Mouse (Mus musculus) Patski (cell line): Measurements from ENCODE around the gene Ush2a. TPM values are rescaled to one million over a fixed set of nuclear protein-coding genes. Genes with fewer than 3 reads are reported as not detected.

Source experiments
- ATAC-seq: fragments of 100-300 bp; one replicate; pipeline ENCODE4 v1.8.0; 2021
- CTCF ChIA-PET: fragments of 350-600 bp; sonication (Branson Sonifier 250); formaldehyde crosslinking; loops from one replicate; lab custom pipeline; 2022; ENCODE audit warnings: inconsistent platforms; lab: Charles Lee
- POLR2A ChIA-PET: fragments of 350-600 bp; sonication (Branson Sonifier 250); formaldehyde crosslinking; loops from one replicate; lab custom pipeline; 2022; ENCODE audit warnings: antibody characterized with exemption, inconsistent platforms; lab: Charles Lee
- DNase-seq: peaks from one replicate; pipeline ENCODE4 v3.0.0-alpha.2; 2011; ENCODE audit warnings: low read depth, low spot score
- H3K27me3 ChIP-seq: fragments of 371-371 bp; one replicate; pipeline ENCODE4 v1.5.1; 2021
- CTCF ChIP-seq: fragments of 100-300 bp; IDR thresholded peaks from one replicate; pipeline ENCODE4 v1.5.1; 2021
- in situ Hi-C: fragments of 300-500 bp; cut with MboI; formaldehyde crosslinking; loops from 3 replicates; pipeline ENCODE4 v1.11.1; 2018; ENCODE audit warnings: low pct_unique_long_range_greater_than_20kb, mixed read lengths
- polyA plus RNA-seq: library from polyadenylated mRNA; unstranded; gene quantifications from one replicate; pipeline ENCODE4 v1.2.3, GENCODE M21; 2021

Ush2a gene
- polyA plus RNA-seq, 1 experiment from 2014 or later: not detected

GRCm38 (mm10) chr1:188830527-188831407 lies 568.9 kb downstream of the Ush2a start:
- peaks cover 9% of the 10 kb centered on the region for H3K27me3 ChIP-seq
- DNase-seq: no peak
- ATAC-seq: no peak
- POLR2A ChIA-PET: no interaction called here
- CTCF ChIA-PET: no interaction called here
- in situ Hi-C loops: no loop called here
- no peak for TF ChIP-seq CTCF

GRCm38 (mm10) chr1:188833906-188834305 lies 572.1 kb downstream of the Ush2a start:
- ChIA-PET CTCF (no interaction called here), POLR2A (no interaction called here)
- ATAC-seq (no peak), DNase-seq (no peak)
- in situ Hi-C loops: no loop called here
- H3K27me3 ChIP-seq: peaks cover 9% of the 10 kb centered on the region
- TF ChIP-seq CTCF: no peak

- in situ Hi-C loops: no loop called here
Measured at GRCm38 (mm10) chr1:188834770-188835169, 572.9 kb downstream of the Ush2a start.

GRCm38 (mm10) chr1:188837613-188838295 lies 575.9 kb downstream of the Ush2a start:
- ATAC-seq (no peak), DNase-seq (no peak)
- peaks cover 9% of the 10 kb centered on the region for H3K27me3 ChIP-seq
- in situ Hi-C loops: no loop called here
- no peak for TF ChIP-seq CTCF
- ChIA-PET CTCF (no interaction called here), POLR2A (interaction anchor here (0.5 kb wide), 1 partner anchor 11 kb away, joined by 3 read pairs; no protein-coding TSS in a partner anchor)

More at GRCm38 (mm10) chr1:188834770-188835169, 572.9 kb downstream of the Ush2a start:
- POLR2A ChIA-PET: no interaction called here
- CTCF ChIA-PET: no interaction called here
- peaks cover 9% of the 10 kb centered on the region for H3K27me3 ChIP-seq
- TF ChIP-seq CTCF: no peak
- ATAC-seq (no peak), DNase-seq (no peak)

- H3K27me3 ChIP-seq: no peaks in the 10 kb centered on the region
- TF ChIP-seq CTCF: no peak
- ATAC-seq (no peak), DNase-seq (no peak)
- in situ Hi-C loops: no loop called here
- ChIA-PET CTCF (no interaction called here), POLR2A (no interaction called here)
Measured at GRCm38 (mm10) chr1:188847242-188847641, 585.4 kb downstream of the Ush2a start.

- in situ Hi-C loops: no loop called here
- ATAC-seq (no peak), DNase-seq (no peak)
- POLR2A ChIA-PET: no interaction called here
- H3K27me3 ChIP-seq: no peaks in the 10 kb centered on the region
- CTCF ChIA-PET: no interaction called here
- TF ChIP-seq CTCF: no peak
Measured at GRCm38 (mm10) chr1:188852776-188853175, 591.0 kb downstream of the Ush2a start.

- ChIA-PET CTCF (no interaction called here), POLR2A (no interaction called here)
- in situ Hi-C loops: no loop called here
- no peak for TF ChIP-seq CTCF
- ATAC-seq (no peak), DNase-seq (no peak)
- no peaks in the 10 kb centered on the region for H3K27me3 ChIP-seq
Measured at GRCm38 (mm10) chr1:188854240-188854639, 592.4 kb downstream of the Ush2a start.

- in situ Hi-C loops: no loop called here
- TF ChIP-seq CTCF: no peak
- ATAC-seq: no peak
- ChIA-PET CTCF (no interaction called here), POLR2A (no interaction called here)
- H3K27me3 ChIP-seq: no peaks in the 10 kb centered on the region
- DNase-seq: no peak
Measured at GRCm38 (mm10) chr1:188855034-188855433, 593.2 kb downstream of the Ush2a start.

GRCm38 (mm10) chr1:188859718-188860117 lies 597.9 kb downstream of the Ush2a start:
- in situ Hi-C loops: no loop called here
- CTCF ChIA-PET: no interaction called here

GRCm38 (mm10) chr1:188865881-188866280 lies 604.1 kb downstream of the Ush2a start:
- TF ChIP-seq CTCF: no peak
- CTCF ChIA-PET: no interaction called here
- POLR2A ChIA-PET: no interaction called here
- no peaks in the 10 kb centered on the region for H3K27me3 ChIP-seq
- ATAC-seq (no peak), DNase-seq (no peak)
- in situ Hi-C loops: no loop called here

More at GRCm38 (mm10) chr1:188859718-188860117, 597.9 kb downstream of the Ush2a start:
- no peak for DNase-seq
- POLR2A ChIA-PET: no interaction called here
- no peak for ATAC-seq
- no peaks in the 10 kb centered on the region for H3K27me3 ChIP-seq
- no peak for TF ChIP-seq CTCF

- TF ChIP-seq CTCF: no peak
- DNase-seq: no peak
- ATAC-seq: no peak
- H3K27me3 ChIP-seq: no peaks in the 10 kb centered on the region
- ChIA-PET POLR2A (no interaction called here), CTCF (no interaction called here)
- in situ Hi-C loops: no loop called here
Measured at GRCm38 (mm10) chr1:188866515-188866914, 604.7 kb downstream of the Ush2a start.
